Mouse (Mus musculus) monocyte, adult 2 months (primary cell): Measurements from ENCODE around the gene Fcnb.

Experiments
- DNase-seq, 2 experiments: peaks; one replicate each; pipeline ENCODE4 v3.0.0; 2022; ENCODE audit warnings: low spot score in 2 of 2, low read depth in 1 of 2

Fcnb gene

GRCm38 (mm10) chr2:28086112-28086511 lies 1.4 kb upstream of the Fcnb start:
- no peak for DNase-seq

- no peak for DNase-seq
Measured at GRCm38 (mm10) chr2:28075616-28076187, 9.0 kb downstream of the Fcnb start.

GRCm38 (mm10) chr2:28068537-28068878 lies 16.2 kb downstream of the Fcnb start:
- DNase-seq, result no peak

- DNase-seq, result no peak
Measured at GRCm38 (mm10) chr2:28067821-28068536, 16.7 kb downstream of the Fcnb start.

- DNase-seq, result no peak
Measured at GRCm38 (mm10) chr2:28067175-28067574, 17.5 kb downstream of the Fcnb start.

GRCm38 (mm10) chr2:28066686-28067085 lies 18.0 kb downstream of the Fcnb start:
- no peak for DNase-seq

- DNase-seq, result no peak
Measured at GRCm38 (mm10) chr2:28065081-28065651, 19.5 kb downstream of the Fcnb start.

GRCm38 (mm10) chr2:28064339-28065080 lies 20.2 kb downstream of the Fcnb start:
- no peak for DNase-seq

GRCm38 (mm10) chr2:28063711-28064338 lies 20.9 kb downstream of the Fcnb start:
- no peak for DNase-seq

GRCm38 (mm10) chr2:28059922-28060321 lies 24.8 kb downstream of the Fcnb start:
- no peak for DNase-seq

GRCm38 (mm10) chr2:28047092-28047491 lies 37.6 kb downstream of the Fcnb start:
- DNase-seq, result no peak

GRCm38 (mm10) chr2:28046311-28046710 lies 38.4 kb downstream of the Fcnb start:
- DNase-seq, result no peak

GRCm38 (mm10) chr2:28044920-28045598 lies 39.6 kb downstream of the Fcnb start:
- DNase-seq, result no peak

GRCm38 (mm10) chr2:28040466-28040865 lies 44.2 kb downstream of the Fcnb start:
- DNase-seq, result no peak

GRCm38 (mm10) chr2:28039647-28040325 lies 44.9 kb downstream of the Fcnb start:
- DNase-seq, result no peak

GRCm38 (mm10) chr2:28038391-28039096 lies 46.1 kb downstream of the Fcnb start:
- DNase-seq, result no peak

GRCm38 (mm10) chr2:28037505-28038390 lies 46.9 kb downstream of the Fcnb start:
- no peak for DNase-seq

GRCm38 (mm10) chr2:28036788-28037187 lies 47.9 kb downstream of the Fcnb start:
- DNase-seq, result no peak
